Mouse (Mus musculus) thymus, adult 2 months (tissue): ENCODE data around the gene Cxcl2.

ENCODE experiments used
- CTCF ChIP-seq: fragments of 200-500 bp; IDR thresholded peaks from 2 replicates; pipeline ENCODE4 v1.5.1; 2012; ENCODE audit warnings: mild to moderate bottlenecking, control low read depth, low read length, moderate library complexity, borderline replicate concordance; ENCODE audit not compliant: control insufficient read depth, poor library complexity, insufficient read depth; ENCODE audit errors: extremely low read depth
- POLR2A ChIP-seq: fragments of 200-500 bp; IDR thresholded peaks from 2 replicates; pipeline ENCODE4 v1.6.1; 2012; ENCODE audit warnings: mild to moderate bottlenecking, low read length, control low read depth, moderate library complexity; ENCODE audit not compliant: control insufficient read depth, poor library complexity, insufficient read depth; ENCODE audit errors: extremely low read depth

DNA sequence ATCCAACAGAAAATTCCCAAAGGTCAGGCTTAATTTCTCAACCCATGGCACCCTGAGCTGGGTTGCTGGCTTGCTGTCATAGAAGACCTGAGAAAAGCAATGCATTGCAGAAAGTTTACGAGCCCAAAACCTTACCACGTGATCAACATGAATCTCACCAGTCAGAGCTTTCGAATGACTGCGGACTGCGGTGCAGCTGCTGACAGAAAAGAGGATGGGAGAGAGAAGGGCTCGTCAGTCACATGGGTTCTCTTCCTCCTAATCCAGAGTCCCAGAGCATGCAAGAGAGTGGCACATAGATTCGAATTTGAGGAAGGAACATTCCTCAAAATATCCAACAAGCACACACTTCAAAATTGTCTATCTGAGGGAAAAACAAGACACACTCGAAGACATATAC is 9.4 kb upstream of the Cxcl2 start:
- TF ChIP-seq CTCF, result no peak
- TF ChIP-seq POLR2A, result no peak
